Mouse (Mus musculus) hindbrain, embryonic 13.5 days (tissue): ENCODE measurements around the gene Tmem234. TPM values are rescaled to one million over a fixed set of nuclear protein-coding genes. Genes with fewer than 3 reads are reported as not detected.

Experiments
- ATAC-seq: fragments of 200-750 bp; cut with Nextera tagmentation; 2 replicates; pipeline ENCODE4 v1.8.0; 2017; ENCODE audit warnings: moderate TSS enrichment; ENCODE audit not compliant: low FRiP score
- H3K27ac ChIP-seq: fragments of 300-500 bp; sonication (generic); 2 replicates; pipeline ENCODE4 v1.5.1; 2015; ENCODE audit warnings: inconsistent platforms, mild to moderate bottlenecking, moderate library complexity
- H3K27me3 ChIP-seq: fragments of 300-500 bp; sonication (generic); 2 replicates; pipeline ENCODE4 v1.6.1; 2015; ENCODE audit warnings: mild to moderate bottlenecking, inconsistent platforms
- H3K36me3 ChIP-seq: fragments of 300-500 bp; sonication (generic); 2 replicates; pipeline ENCODE4 v1.6.1; 2015; ENCODE audit warnings: mild to moderate bottlenecking, inconsistent platforms
- H3K4me1 ChIP-seq: fragments of 300-500 bp; sonication (generic); replicated peaks from 2 replicates; pipeline ENCODE4 v1.6.1; 2015; ENCODE audit warnings: inconsistent platforms
- H3K4me2 ChIP-seq: fragments of 300-500 bp; sonication (generic); 2 replicates; pipeline ENCODE4 v1.6.1; 2015; ENCODE audit warnings: inconsistent platforms, mild to moderate bottlenecking, moderate library complexity
- H3K4me3 ChIP-seq: fragments of 300-500 bp; sonication (generic); 2 replicates; pipeline ENCODE4 v1.5.1; 2015; ENCODE audit warnings: mild to moderate bottlenecking, inconsistent platforms
- H3K9ac ChIP-seq: fragments of 300-500 bp; sonication (generic); 2 replicates; pipeline ENCODE4 v1.6.1; 2015; ENCODE audit warnings: mild to moderate bottlenecking, inconsistent platforms
- H3K9me3 ChIP-seq: fragments of 300-500 bp; sonication (generic); 2 replicates; pipeline ENCODE4 v1.6.1; 2016; ENCODE audit warnings: inconsistent platforms
- WGBS: fragments of 180-500 bp; shearing (Covaris S2); methylation state at CpG from one replicate; pipeline ENCODE4 v1.1.7; 2015; 5-methylcytosine and 5-hydroxymethylcytosine counted together
- polyA plus RNA-seq: library from polyadenylated mRNA; unstranded; fragments of >200 nt; fragmentation: Nextera tagmentation; extraction: Ambion mirVana; gene quantifications from 2 replicates; pipeline ENCODE4 v1.2.1, GENCODE M21; 2015

The Tmem234 gene
- polyA plus RNA-seq, 1 experiment from 2014 or later = 195 TPM

DNA sequence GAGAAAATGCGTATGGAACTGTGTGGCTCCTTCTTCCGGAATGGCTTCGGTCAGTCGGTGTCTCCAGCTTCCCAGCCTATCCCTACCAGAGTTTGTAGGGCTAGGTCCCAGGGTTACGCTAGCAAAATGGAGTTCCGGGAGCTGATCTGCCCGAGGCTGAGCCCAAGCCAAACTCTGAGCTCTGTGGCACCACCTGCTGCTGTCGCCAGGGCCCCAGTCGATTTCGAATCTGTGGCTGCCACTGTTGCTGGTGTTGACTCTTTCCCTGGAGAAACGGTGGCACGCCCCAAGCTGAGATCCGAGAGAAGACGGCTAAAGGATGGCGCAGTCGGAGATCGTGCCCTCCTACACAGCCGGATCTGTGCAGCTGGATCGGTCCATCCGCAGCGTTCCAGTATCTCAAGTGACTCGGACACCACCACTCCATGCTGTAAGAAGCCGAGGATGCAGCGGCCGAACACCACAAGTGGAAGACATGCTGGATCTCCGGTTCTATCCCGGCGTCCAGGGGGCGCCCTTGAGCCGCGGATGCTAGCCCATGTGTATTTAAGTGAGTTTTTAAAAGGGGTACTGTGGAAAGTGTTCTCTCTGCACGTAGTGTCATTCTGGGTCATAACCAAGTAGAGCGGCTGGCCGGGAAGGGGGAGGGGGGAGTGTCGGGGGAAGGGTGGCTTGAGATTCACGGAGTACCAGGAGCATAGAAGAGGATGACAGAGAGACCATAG, 15.4 kb upstream of the Tmem234 start:
- Histone ChIP-seq H3K4me1 (peaks cover 8% of the 10 kb centered on the region), H3K36me3 (peaks cover 2% of the 10 kb centered on the region), H3K9me3 (no peaks in the 10 kb centered on the region), H3K27ac (0 out of 2 replicates have a peak overlapping the region, but pooled peaks have one; percentile 12), H3K27me3 (no peaks in the 10 kb centered on the region), H3K4me2 (peak overlapping the region; percentile 52), H3K9ac (peak overlapping the region; percentile 46), H3K4me3 (peak overlapping the region; percentile 33)
- no peak for ATAC-seq
- 3% methylated on average over 36 of the region's 36 CpGs for WGBS

GRCm38 (mm10) chr4:129585773-129586172, 14.7 kb upstream of the Tmem234 start:
- Histone ChIP-seq H3K36me3 (peaks cover 9% of the 10 kb centered on the region), H3K27ac (no peak overlapping the region), H3K4me1 (peaks cover 8% of the 10 kb centered on the region), H3K9ac (no peak overlapping the region), H3K27me3 (no peaks in the 10 kb centered on the region), H3K4me3 (no peak overlapping the region), H3K9me3 (no peaks in the 10 kb centered on the region), H3K4me2 (0 out of 2 replicates have a peak overlapping the region, but pooled peaks have one; percentile 52)
- no peak for ATAC-seq
- 84% methylated on average over 9 of the region's 9 CpGs for WGBS

DNA sequence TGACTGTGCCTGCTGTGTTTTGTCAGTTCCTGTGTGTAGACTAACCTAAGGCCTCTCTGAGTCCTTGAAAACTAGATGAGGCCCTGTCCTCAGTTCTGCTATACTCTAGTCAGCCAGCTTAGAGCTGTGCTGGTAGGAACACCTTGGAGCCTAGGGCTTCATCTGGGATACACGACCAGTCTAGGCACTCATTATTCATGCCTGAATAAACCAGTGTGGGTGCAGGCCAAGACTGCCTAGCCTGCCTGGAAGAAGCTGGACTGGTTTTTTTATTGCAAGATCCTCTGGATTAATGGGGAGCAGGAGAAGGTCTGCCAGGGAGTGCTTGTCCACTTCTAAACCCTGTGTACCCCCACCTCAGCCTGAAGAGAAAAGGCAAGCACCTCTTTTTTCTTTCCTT, 13.5 kb upstream of the Tmem234 start:
- no peak overlapping the region for H3K4me3 ChIP-seq
- ATAC-seq = no peak

DNA sequence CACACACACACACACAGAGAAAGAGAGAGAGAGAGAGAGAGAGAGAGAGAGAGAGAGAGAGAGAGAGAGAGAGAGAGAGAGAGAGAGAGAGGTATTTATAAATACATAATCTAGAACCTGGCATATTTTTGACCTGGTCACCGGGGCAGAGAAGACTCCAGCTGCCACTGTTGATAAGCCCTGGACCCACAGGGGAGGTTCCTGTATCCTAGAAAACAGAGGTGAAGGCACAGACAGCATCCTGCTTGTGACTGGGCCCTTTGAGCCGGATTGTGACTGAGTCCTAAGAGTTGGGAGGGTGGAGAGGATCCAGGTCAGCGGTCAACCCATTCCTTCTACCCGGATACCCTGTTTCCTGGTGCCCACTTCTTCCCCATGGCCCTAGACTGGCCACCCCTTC, 11.6 kb upstream of the Tmem234 start:
- Histone ChIP-seq H3K4me3 (no peak overlapping the region), H3K27ac (0 out of 2 replicates have a peak overlapping the region, but pooled peaks have one; percentile 18), H3K27me3 (no peaks in the 10 kb centered on the region), H3K4me2 (no peak overlapping the region), H3K36me3 (peaks cover 40% of the 10 kb centered on the region), H3K4me1 (peaks cover 8% of the 10 kb centered on the region), H3K9me3 (no peaks in the 10 kb centered on the region), H3K9ac (no peak overlapping the region)
- 83% methylated on average over 4 of the region's 4 CpGs for WGBS
- no peak for ATAC-seq

More for the DNA sequence above, 13.5 kb upstream of the Tmem234 start:
- WGBS = 37% methylated on average over 1 of the region's 1 CpGs
- Histone ChIP-seq H3K9me3 (no peaks in the 10 kb centered on the region), H3K27ac (no peak overlapping the region), H3K36me3 (peaks cover 21% of the 10 kb centered on the region), H3K4me1 (peaks cover 8% of the 10 kb centered on the region), H3K4me2 (no peak overlapping the region), H3K9ac (no peak overlapping the region), H3K27me3 (no peaks in the 10 kb centered on the region)

GRCm38 (mm10) chr4:129608426-129609025, 8.1 kb downstream of the Tmem234 start:
- Histone ChIP-seq H3K4me2 (no peak overlapping the region), H3K9ac (peak overlapping the region; percentile 46; the same call in 1 of the 2 replicates), H3K27ac (peak overlapping the region; percentile 60), H3K4me3 (no peak overlapping the region), H3K36me3 (peaks cover 54% of the 10 kb centered on the region), H3K27me3 (no peaks in the 10 kb centered on the region), H3K4me1 (no peaks in the 10 kb centered on the region; the same call in 1 of the 2 replicates), H3K9me3 (no peaks in the 10 kb centered on the region)
- peak; percentile 83 for ATAC-seq
- WGBS = 42% methylated on average over 7 of the region's 7 CpGs

DNA sequence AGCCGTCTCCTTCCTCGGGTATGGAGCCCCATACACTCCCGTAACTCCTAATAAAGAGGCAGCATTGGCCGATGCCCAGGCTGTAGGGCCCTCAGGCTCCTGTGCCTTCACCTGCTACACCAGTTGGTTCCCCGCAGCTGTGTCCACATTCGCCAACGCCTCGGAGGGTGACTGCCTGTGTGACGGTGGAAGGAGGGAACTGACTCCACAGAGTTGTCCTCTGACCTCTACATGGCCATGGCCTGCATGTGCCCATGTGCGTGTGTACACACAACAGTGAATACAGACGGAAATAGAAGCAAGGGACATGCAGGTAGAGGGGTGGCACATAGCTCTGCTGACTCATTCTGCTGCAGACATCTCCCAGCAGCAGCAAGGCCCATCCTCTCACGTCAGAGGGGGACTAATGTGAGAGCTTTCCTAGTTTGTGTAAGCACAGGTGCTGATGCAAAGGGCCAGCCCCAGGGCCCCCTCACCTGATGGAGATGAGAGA, 8.7 kb downstream of the Tmem234 start:
- H3K9me3 ChIP-seq = no peaks in the 10 kb centered on the region
- peaks cover 53% of the 10 kb centered on the region for H3K36me3 ChIP-seq
- WGBS = 86% methylated on average over 12 of the region's 12 CpGs
- ATAC-seq = no peak
- no peak overlapping the region for H3K27ac ChIP-seq
- H3K4me1 ChIP-seq = no peaks in the 10 kb centered on the region; the same call in 1 of the 2 replicates
- H3K4me3 ChIP-seq = no peak overlapping the region
- H3K9ac ChIP-seq = no peak overlapping the region
- H3K27me3 ChIP-seq = no peaks in the 10 kb centered on the region
- no peak overlapping the region for H3K4me2 ChIP-seq

DNA sequence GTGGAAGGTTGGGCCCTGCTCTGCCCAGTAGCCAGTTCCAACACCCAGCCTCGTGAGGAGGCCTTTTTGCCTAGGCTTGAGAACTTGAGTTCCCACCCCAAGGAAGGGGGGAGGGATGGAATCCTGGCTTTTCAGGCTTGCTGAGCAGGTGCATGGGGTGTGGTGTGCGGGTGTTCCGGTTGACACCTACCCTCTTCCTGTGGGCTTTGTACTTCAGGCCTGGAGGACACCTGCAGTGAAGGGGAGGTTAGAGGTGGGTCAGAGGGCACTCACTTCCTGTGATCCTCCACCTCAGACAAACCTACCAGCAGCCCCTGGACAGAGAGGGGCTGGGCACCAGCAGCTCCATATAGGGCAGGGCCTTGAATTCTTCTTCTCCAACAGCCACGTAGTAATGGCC, 9.6 kb downstream of the Tmem234 start:
- WGBS = 86% methylated on average over 4 of the region's 4 CpGs
- Histone ChIP-seq H3K9ac (peak overlapping the region; percentile 46; the same call in 1 of the 2 replicates), H3K27me3 (no peaks in the 10 kb centered on the region), H3K36me3 (peaks cover 44% of the 10 kb centered on the region), H3K4me1 (no peaks in the 10 kb centered on the region; the same call in 1 of the 2 replicates), H3K9me3 (no peaks in the 10 kb centered on the region), H3K4me2 (no peak overlapping the region), H3K4me3 (no peak overlapping the region), H3K27ac (no peak overlapping the region)
- no peak for ATAC-seq

GRCm38 (mm10) chr4:129610472-129610871, 10.0 kb downstream of the Tmem234 start:
- no peak overlapping the region for H3K27ac ChIP-seq
- no peaks in the 10 kb centered on the region for H3K9me3 ChIP-seq
- H3K27me3 ChIP-seq = no peaks in the 10 kb centered on the region
- 0 out of 2 replicates have a peak overlapping the region, but pooled peaks have one; percentile 46 for H3K9ac ChIP-seq
- no peaks in the 10 kb centered on the region; the same call in 1 of the 2 replicates for H3K4me1 ChIP-seq
- no peak overlapping the region for H3K4me3 ChIP-seq
- 65% methylated on average over 4 of the region's 4 CpGs for WGBS
- H3K4me2 ChIP-seq = no peak overlapping the region
- peaks cover 41% of the 10 kb centered on the region for H3K36me3 ChIP-seq
- ATAC-seq = no peak

GRCm38 (mm10) chr4:129614093-129614492, 13.6 kb downstream of the Tmem234 start, which contains the start of gene Dcdc2b:
Dcdc2b (minus strand) TSS chr4:129614257.
- H3K36me3 ChIP-seq = peaks cover 32% of the 10 kb centered on the region
- no peaks in the 10 kb centered on the region for H3K9me3 ChIP-seq
- peaks cover 14% of the 10 kb centered on the region for H3K4me1 ChIP-seq
- no peak within 1 kb of the TSS for H3K9ac ChIP-seq
- H3K27me3 ChIP-seq = no peaks in the 10 kb centered on the region
- no peak within 1 kb of the TSS for H3K4me2 ChIP-seq
- H3K27ac ChIP-seq = no peak within 1 kb of the TSS
- 83% methylated on average over 6 of the region's 6 CpGs for WGBS
- no peak for ATAC-seq
- no peak within 1 kb of the TSS for H3K4me3 ChIP-seq

DNA sequence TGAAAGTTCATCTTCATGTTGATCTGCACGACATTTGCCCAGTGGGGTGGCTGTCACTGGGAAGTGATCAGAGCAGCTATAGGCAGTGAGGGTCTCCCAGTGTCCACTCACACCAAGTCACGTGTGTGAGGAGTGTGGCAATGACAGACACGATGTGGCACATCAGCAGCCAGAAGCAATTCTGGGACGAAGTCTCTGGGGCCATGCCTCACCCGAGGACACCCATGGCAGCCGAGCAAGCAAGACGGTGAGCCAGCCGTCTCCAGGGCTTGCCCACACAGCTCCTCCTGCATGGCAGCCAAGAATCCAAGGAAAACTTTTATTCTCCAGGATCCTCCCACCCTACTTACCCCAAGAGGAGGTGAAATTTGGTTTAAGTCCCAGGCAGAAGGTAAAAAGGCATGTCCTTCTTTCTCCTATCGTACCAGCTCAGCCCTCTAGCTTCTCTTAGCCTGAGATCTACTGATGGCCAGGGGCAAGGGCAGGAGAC, 15.4 kb downstream of the Tmem234 start:
- no peak overlapping the region for H3K4me3 ChIP-seq
- peaks cover 21% of the 10 kb centered on the region for H3K4me1 ChIP-seq
- no peak overlapping the region for H3K27ac ChIP-seq
- H3K9me3 ChIP-seq = no peaks in the 10 kb centered on the region
- H3K4me2 ChIP-seq = no peak overlapping the region
- no peak overlapping the region for H3K9ac ChIP-seq
- ATAC-seq = no peak
- H3K36me3 ChIP-seq = peaks cover 25% of the 10 kb centered on the region
- WGBS = 89% methylated on average over 9 of the region's 9 CpGs
- H3K27me3 ChIP-seq = no peaks in the 10 kb centered on the region

DNA sequence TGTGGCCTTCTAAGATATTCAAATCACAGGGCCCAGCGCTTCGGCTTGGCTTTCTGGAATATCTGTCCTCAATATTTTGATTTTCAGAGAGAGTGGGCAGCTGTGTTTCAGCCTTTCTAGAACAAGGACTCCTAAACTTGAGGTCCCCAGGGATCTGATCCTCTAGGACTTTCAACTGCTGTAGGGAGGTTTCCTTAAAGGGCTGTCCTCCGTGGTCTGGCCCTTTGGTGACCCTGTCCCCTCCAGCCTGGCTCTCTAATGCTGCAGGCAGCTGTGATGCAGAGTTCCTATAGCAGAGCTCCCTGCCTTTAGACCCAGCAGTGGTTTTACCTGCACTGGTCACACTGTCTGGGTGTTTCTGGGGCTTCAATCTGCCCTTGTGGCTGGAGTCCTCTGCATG, 16.2 kb downstream of the Tmem234 start:
- no peak overlapping the region for H3K4me2 ChIP-seq
- WGBS = 94% methylated on average over 3 of the region's 3 CpGs
- peaks cover 29% of the 10 kb centered on the region for H3K4me1 ChIP-seq
- no peaks in the 10 kb centered on the region for H3K27me3 ChIP-seq
- no peak overlapping the region for H3K9ac ChIP-seq
- ATAC-seq = no peak
- peaks cover 28% of the 10 kb centered on the region for H3K36me3 ChIP-seq
- no peak overlapping the region for H3K27ac ChIP-seq
- H3K4me3 ChIP-seq = no peak overlapping the region
- no peaks in the 10 kb centered on the region for H3K9me3 ChIP-seq

DNA sequence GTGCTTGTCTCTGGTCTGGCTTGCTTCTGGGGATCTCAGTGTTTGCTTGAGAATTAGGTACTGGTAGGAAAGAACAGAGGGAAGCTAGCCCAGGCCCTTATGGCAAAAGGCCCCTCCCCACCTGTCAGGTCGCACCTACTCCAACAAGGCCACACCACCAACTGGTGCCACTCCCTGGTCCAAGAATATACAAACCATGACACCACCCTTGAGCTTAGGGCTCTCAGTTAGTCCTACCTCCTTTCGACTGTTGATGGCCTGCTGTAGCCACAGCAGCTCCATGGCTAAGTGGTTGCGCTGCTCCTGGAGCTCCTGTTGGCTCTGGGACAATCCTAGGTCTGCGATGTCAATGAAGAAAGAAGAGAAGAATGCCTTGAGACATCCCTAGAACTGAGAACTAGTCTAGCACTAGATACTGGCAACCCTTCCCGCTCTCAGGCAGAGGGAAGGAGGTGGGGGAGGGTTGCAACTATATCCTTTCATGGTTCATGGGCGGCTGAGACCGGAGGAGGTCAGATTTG, 16.7 kb downstream of the Tmem234 start:
- no peaks in the 10 kb centered on the region for H3K27me3 ChIP-seq
- H3K36me3 ChIP-seq = peaks cover 28% of the 10 kb centered on the region
- no peaks in the 10 kb centered on the region for H3K9me3 ChIP-seq
- H3K27ac ChIP-seq = no peak overlapping the region
- 97% methylated on average over 7 of the region's 7 CpGs for WGBS
- ATAC-seq = no peak
- no peak overlapping the region for H3K4me2 ChIP-seq
- 0 out of 2 replicates have a peak overlapping the region, but pooled peaks have one; percentile 13 for H3K9ac ChIP-seq
- peak overlapping the region; percentile 66; the same call in 1 of the 2 replicates for H3K4me3 ChIP-seq
- H3K4me1 ChIP-seq = peaks cover 35% of the 10 kb centered on the region
